Mouse (Mus musculus) ovary, adult 18-20 months (tissue): ENCODE results near the gene Mup1.
"Not testable (repeated sequence)": the region's sequence is repeated elsewhere in the genome, so short reads cannot be mapped to it uniquely, and the experiment has no call there.

Experiments used
- DNase-seq: peaks from one replicate; pipeline ENCODE4 v3.0.0; 2022; ENCODE audit warnings: low spot score, mixed read lengths

Mup1 gene

GRCm38 (mm10) chr4:60501860-60502259 is at the start of gene Mup1:
Gene Mup1 (minus strand): TSS chr4:60501960.
- not testable (repeated sequence) for DNase-seq
